Mouse (Mus musculus) heart, embryonic 11.5 days (tissue): ENCODE results near the gene St6gal1. TPM values are rescaled to one million over a fixed set of nuclear protein-coding genes. Genes with fewer than 3 reads are reported as not detected.

Experiments
- ATAC-seq: fragments of 200-750 bp; cut with Nextera tagmentation; replicated peaks from 2 replicates; pipeline ENCODE4 v1.8.0; 2017; ENCODE audit warnings: moderate library complexity; ENCODE audit not compliant: insufficient number of reproducible peaks, low FRiP score, low TSS enrichment
- H3K27ac ChIP-seq: fragments of 300-500 bp; sonication (generic); 2 replicates; pipeline ENCODE4 v1.5.1; 2014; ENCODE audit warnings: mild to moderate bottlenecking, low read depth, low read length
- H3K27me3 ChIP-seq: fragments of 300-500 bp; sonication (generic); 2 replicates; pipeline ENCODE4 v1.6.1; 2014; ENCODE audit warnings: mild to moderate bottlenecking, low read length, mixed read lengths; ENCODE audit not compliant: control insufficient read depth, insufficient read depth
- H3K36me3 ChIP-seq: fragments of 300-500 bp; sonication (generic); 2 replicates; pipeline ENCODE4 v1.6.1; 2014; ENCODE audit warnings: mild to moderate bottlenecking, low read length, moderate library complexity, mixed read lengths; ENCODE audit not compliant: control insufficient read depth, insufficient read depth
- H3K4me1 ChIP-seq: fragments of 300-500 bp; sonication (generic); 2 replicates; pipeline ENCODE4 v1.6.1; 2014; ENCODE audit warnings: low read length; ENCODE audit not compliant: control insufficient read depth, insufficient read depth
- H3K4me2 ChIP-seq: fragments of 300-500 bp; sonication (generic); 2 replicates; pipeline ENCODE4 v1.6.1; 2014; ENCODE audit warnings: mild to moderate bottlenecking, moderate library complexity
- H3K4me3 ChIP-seq: fragments of 300-500 bp; sonication (generic); 2 replicates; pipeline ENCODE4 v1.5.1; 2014; ENCODE audit warnings: low read depth, low read length
- H3K9ac ChIP-seq: fragments of 300-500 bp; sonication (generic); 2 replicates; pipeline ENCODE4 v1.6.1; 2014; ENCODE audit warnings: mild to moderate bottlenecking, low read depth, low read length, moderate library complexity
- H3K9me3 ChIP-seq: fragments of 300-500 bp; sonication (generic); replicated peaks from 2 replicates; pipeline ENCODE4 v1.6.1; 2016; ENCODE audit warnings: low read length; ENCODE audit not compliant: control insufficient read depth
- WGBS: fragments of 180-500 bp; shearing (Covaris S2); extraction: QIAGEN DNeasy Blood & Tissue Kit; methylation state at CpG from one replicate; pipeline ENCODE4 v1.1.7; 2014; ENCODE audit not compliant: insufficient replicate concordance; 5-methylcytosine and 5-hydroxymethylcytosine counted together
- polyA plus RNA-seq: library from polyadenylated mRNA; unstranded; fragments of >200 nt; fragmentation: Nextera tagmentation; extraction: Ambion mirVana; gene quantifications from 2 replicates; pipeline ENCODE4 v1.2.1, GENCODE M21; 2014

The St6gal1 gene
- polyA plus RNA-seq, 1 experiment from 2014 or later, result 18.5 TPM

GRCm38 (mm10) chr16:23275661-23276060 lies 51.1 kb downstream of the St6gal1 start:
- Histone ChIP-seq H3K4me2 (no peak overlapping the region), H3K4me3 (no peak overlapping the region), H3K27me3 (no peaks in the 10 kb centered on the region), H3K9ac (no peak overlapping the region), H3K27ac (no peak overlapping the region), H3K4me1 (peaks cover 10% of the 10 kb centered on the region), H3K9me3 (no peaks in the 10 kb centered on the region), H3K36me3 (no peaks in the 10 kb centered on the region)
- WGBS, result 81% methylated on average over 2 of the region's 2 CpGs
- no peak for ATAC-seq

- WGBS, result 60% methylated on average over 9 of the region's 9 CpGs
- Histone ChIP-seq H3K4me2 (no peak overlapping the region), H3K27me3 (no peaks in the 10 kb centered on the region), H3K4me1 (peaks cover 9% of the 10 kb centered on the region), H3K9ac (no peak overlapping the region), H3K9me3 (no peaks in the 10 kb centered on the region), H3K27ac (no peak overlapping the region), H3K36me3 (no peaks in the 10 kb centered on the region), H3K4me3 (no peak overlapping the region)
- no peak for ATAC-seq
Observed at GRCm38 (mm10) chr16:23279879-23280741, 55.6 kb downstream of the St6gal1 start.

GRCm38 (mm10) chr16:23280742-23281090 lies 56.2 kb downstream of the St6gal1 start:
- no peak overlapping the region for H3K4me3 ChIP-seq
- H3K4me2 ChIP-seq, result no peak overlapping the region
- ATAC-seq, result no peak
- H3K27ac ChIP-seq, result no peak overlapping the region
- no peak overlapping the region for H3K9ac ChIP-seq
- no peaks in the 10 kb centered on the region for H3K27me3 ChIP-seq
- no peaks in the 10 kb centered on the region for H3K9me3 ChIP-seq
- 67% methylated on average over 4 of the region's 4 CpGs for WGBS
- peaks cover 10% of the 10 kb centered on the region for H3K4me1 ChIP-seq
- no peaks in the 10 kb centered on the region for H3K36me3 ChIP-seq

- no peaks in the 10 kb centered on the region for H3K9me3 ChIP-seq
- no peak overlapping the region for H3K4me3 ChIP-seq
- no peak overlapping the region for H3K27ac ChIP-seq
- H3K9ac ChIP-seq, result no peak overlapping the region
- H3K4me1 ChIP-seq, result peaks cover 10% of the 10 kb centered on the region
- 73% methylated on average over 5 of the region's 5 CpGs for WGBS
- H3K4me2 ChIP-seq, result no peak overlapping the region
- ATAC-seq, result no peak
- no peaks in the 10 kb centered on the region for H3K27me3 ChIP-seq
- H3K36me3 ChIP-seq, result no peaks in the 10 kb centered on the region
Observed at GRCm38 (mm10) chr16:23282241-23282640, 57.7 kb downstream of the St6gal1 start.

- H3K9me3 ChIP-seq, result no peaks in the 10 kb centered on the region
- H3K4me2 ChIP-seq, result no peak overlapping the region
- H3K27ac ChIP-seq, result no peak overlapping the region
- H3K4me3 ChIP-seq, result no peak overlapping the region
- H3K4me1 ChIP-seq, result peaks cover 10% of the 10 kb centered on the region
- H3K27me3 ChIP-seq, result no peaks in the 10 kb centered on the region
- H3K9ac ChIP-seq, result no peak overlapping the region
- no peak for ATAC-seq
- no peaks in the 10 kb centered on the region for H3K36me3 ChIP-seq
- WGBS, result 76% methylated on average over 5 of the region's 5 CpGs
Observed at GRCm38 (mm10) chr16:23282941-23283340, 58.4 kb downstream of the St6gal1 start.

GRCm38 (mm10) chr16:23283677-23284076 lies 59.1 kb downstream of the St6gal1 start:
- 66% methylated on average over 1 of the region's 1 CpGs for WGBS

GRCm38 (mm10) chr16:23284470-23285394 lies 60.2 kb downstream of the St6gal1 start:
- Histone ChIP-seq H3K4me3 (no peak overlapping the region), H3K4me1 (peaks cover 10% of the 10 kb centered on the region), H3K4me2 (no peak overlapping the region), H3K36me3 (no peaks in the 10 kb centered on the region), H3K9me3 (no peaks in the 10 kb centered on the region), H3K9ac (no peak overlapping the region), H3K27ac (no peak overlapping the region), H3K27me3 (no peaks in the 10 kb centered on the region)
- no peak for ATAC-seq
- 64% methylated on average over 15 of the region's 15 CpGs for WGBS

More at GRCm38 (mm10) chr16:23283677-23284076, 59.1 kb downstream of the St6gal1 start:
- Histone ChIP-seq H3K36me3 (no peaks in the 10 kb centered on the region), H3K4me3 (no peak overlapping the region), H3K4me2 (no peak overlapping the region), H3K4me1 (peaks cover 10% of the 10 kb centered on the region), H3K9ac (no peak overlapping the region), H3K27me3 (no peaks in the 10 kb centered on the region), H3K9me3 (no peaks in the 10 kb centered on the region), H3K27ac (no peak overlapping the region)
- ATAC-seq, result no peak

GRCm38 (mm10) chr16:23286380-23287097 lies 62.0 kb downstream of the St6gal1 start:
- Histone ChIP-seq H3K27me3 (no peaks in the 10 kb centered on the region), H3K9ac (no peak overlapping the region), H3K4me1 (peaks cover 10% of the 10 kb centered on the region), H3K9me3 (no peaks in the 10 kb centered on the region), H3K27ac (no peak overlapping the region), H3K36me3 (no peaks in the 10 kb centered on the region), H3K4me3 (no peak overlapping the region), H3K4me2 (no peak overlapping the region)
- 88% methylated on average over 11 of the region's 11 CpGs for WGBS
- ATAC-seq, result no peak
